Mouse (Mus musculus): Measurements from ENCODE around the gene Krt222.

DNA sequence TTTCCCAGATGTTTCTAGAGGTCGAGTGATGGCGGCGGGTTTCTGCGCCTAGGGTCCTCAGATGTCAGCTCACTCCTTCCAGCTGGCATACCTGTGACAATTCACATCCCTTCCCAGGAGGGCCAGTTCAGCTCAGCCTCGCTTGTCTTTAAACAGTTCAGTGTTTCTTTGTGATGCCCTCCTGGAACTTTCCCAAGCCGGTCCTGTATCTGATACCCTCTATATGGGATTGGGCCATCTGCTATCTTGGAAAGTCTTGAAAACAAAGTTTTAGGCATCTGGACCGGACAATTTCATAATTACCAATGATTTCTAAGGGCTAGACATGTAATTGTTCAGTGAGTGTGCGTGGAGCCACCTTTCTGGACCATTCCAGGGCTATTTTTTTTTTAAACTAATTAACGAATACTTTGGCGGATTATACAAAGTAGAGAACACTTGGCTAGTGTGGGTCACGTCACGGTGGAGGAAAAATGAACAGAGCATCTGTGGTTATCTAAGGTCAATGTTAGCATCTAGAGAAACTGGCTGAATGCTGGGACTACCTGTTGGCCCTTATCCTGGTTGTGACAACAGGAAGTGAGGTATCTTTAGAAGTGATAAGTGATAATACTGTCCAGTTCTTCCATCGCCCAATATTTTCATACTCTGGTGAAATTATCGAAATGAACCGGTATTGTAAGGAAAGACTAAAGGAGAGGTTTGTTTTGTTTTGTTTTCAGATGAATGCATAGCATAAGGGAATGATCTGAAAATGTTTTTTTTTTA is 12.7 kb downstream of the Krt222 start:
- no peak for TF ChIP-seq CTCF (IDR thresholded peaks at IDR 0.05; ENCODE audit: low read depth)
- no peak for TF ChIP-seq EP300 (IDR thresholded peaks at IDR 0.05; ENCODE audit: low read depth)

Measured in heart, postnatal 0 days (tissue).